Mouse (Mus musculus) brown adipose tissue, adult 24 weeks (tissue): ENCODE results near the gene Ptgir. TPM values are rescaled to one million over a fixed set of nuclear protein-coding genes. Genes with fewer than 3 reads are reported as not detected.
"Not testable (repeated sequence)": the region's sequence is repeated elsewhere in the genome, so short reads cannot be mapped to it uniquely, and the experiment has no call there.

Experiments
- H3K27ac ChIP-seq: fragments of 200-500 bp; replicated peaks from 2 replicates; pipeline ENCODE4 v1.5.1; 2012; ENCODE audit warnings: low read depth, mild to moderate bottlenecking, low read length
- H3K4me1 ChIP-seq: fragments of 200-500 bp; 2 replicates; pipeline ENCODE4 v1.6.1; 2012; ENCODE audit warnings: low read length, mixed read lengths; ENCODE audit not compliant: control insufficient read depth, insufficient read depth, insufficient read length
- H3K4me3 ChIP-seq: fragments of 200-500 bp; 2 replicates; pipeline ENCODE4 v1.5.1; 2012; ENCODE audit warnings: low read depth, mild to moderate bottlenecking, low read length, moderate library complexity; ENCODE audit not compliant: insufficient read depth
- polyA plus RNA-seq: library from polyadenylated mRNA; stranded (reverse); fragments of >200 nt; gene quantifications from 2 replicates; pipeline ENCODE4 v1.2.4, GENCODE M21; 2012; ENCODE audit not compliant: missing spikeins, insufficient read depth, insufficient read length

Ptgir gene
- polyA plus RNA-seq, 1 experiment = 1.9 TPM

GRCm38 (mm10) chr7:16949908-16950841 lies 43.9 kb downstream of the Ptgir start:
- no peaks in the 10 kb centered on the region for H3K4me1 ChIP-seq
- H3K4me3 ChIP-seq = 0 out of 2 replicates have a peak overlapping the region, but pooled peaks have one; percentile 24
- no peak overlapping the region for H3K27ac ChIP-seq

GRCm38 (mm10) chr7:16950861-16951635 lies 44.8 kb downstream of the Ptgir start:
- H3K27ac ChIP-seq = no peak overlapping the region
- no peaks in the 10 kb centered on the region for H3K4me1 ChIP-seq
- H3K4me3 ChIP-seq = no peak overlapping the region

GRCm38 (mm10) chr7:16953776-16954175 lies 47.5 kb downstream of the Ptgir start:
- H3K4me3 ChIP-seq, H3K27ac ChIP-seq: not testable (repeated sequence)

GRCm38 (mm10) chr7:16955712-16956111 lies 49.4 kb downstream of the Ptgir start:
- no peak overlapping the region for H3K4me3 ChIP-seq
- no peak overlapping the region for H3K27ac ChIP-seq
- no peaks in the 10 kb centered on the region for H3K4me1 ChIP-seq

More at GRCm38 (mm10) chr7:16953776-16954175, 47.5 kb downstream of the Ptgir start:
- H3K4me1 ChIP-seq = not testable (repeated sequence)

GRCm38 (mm10) chr7:16956410-16957265 lies 50.3 kb downstream of the Ptgir start:
- Histone ChIP-seq H3K4me3 (no peak overlapping the region), H3K4me1 (no peaks in the 10 kb centered on the region), H3K27ac (no peak overlapping the region)

- H3K4me1 ChIP-seq = no peaks in the 10 kb centered on the region
- H3K4me3 ChIP-seq = no peak within 1 kb of the TSS
- H3K27ac ChIP-seq = no peak within 1 kb of the TSS
Observed at GRCm38 (mm10) chr7:16959539-16960187, 53.4 kb downstream of the Ptgir start, which contains the start of gene Pnmal1. Pnmal1 (plus strand) TSS chr7:16959679.

Other genes with a start within 250 kb of the Ptgir start
- not detected in 2 replicates for gene Ceacam15, start 230.8 kb upstream of the Ptgir start, polyA plus RNA-seq
- not detected in 2 replicates for gene Ceacam9, start 184.6 kb upstream of the Ptgir start, polyA plus RNA-seq
- 80.6 and 87.2 TPM in 2 replicates for gene Ap2s1, start 168.1 kb upstream of the Ptgir start, polyA plus RNA-seq
- gene Slc1a5, start 125.2 kb upstream of the Ptgir start, polyA plus RNA-seq = 297 and 414 TPM in 2 replicates
- gene Strn4, start 90.6 kb upstream of the Ptgir start, polyA plus RNA-seq = 19.4 and 21.5 TPM in 2 replicates
- 8.4 and 11.1 TPM in 2 replicates for gene Fkrp, start 89.8 kb upstream of the Ptgir start, polyA plus RNA-seq
- 8.5 and 11.3 TPM in 2 replicates for gene Prkd2, start 63.6 kb upstream of the Ptgir start, polyA plus RNA-seq
- 0.79 and 2.1 TPM in 2 replicates for gene Dact3, start 31.2 kb upstream of the Ptgir start, polyA plus RNA-seq
- gene Gng8, start 14.7 kb upstream of the Ptgir start, polyA plus RNA-seq = not detected in 2 replicates
- 210 and 222 TPM in 2 replicates for gene Calm3, start 17.6 kb downstream of the Ptgir start, polyA plus RNA-seq
- not detected in 2 replicates for gene Pnmal2, start 38.2 kb downstream of the Ptgir start, polyA plus RNA-seq
- not detected in 2 replicates for gene Pnmal1, start 53.2 kb downstream of the Ptgir start, polyA plus RNA-seq
- gene Gm42372, start 76.6 kb downstream of the Ptgir start, polyA plus RNA-seq = not detected in 2 replicates
- 0.28 and 0.54 TPM in 2 replicates for gene Ccdc8, start 86.2 kb downstream of the Ptgir start, polyA plus RNA-seq
- gene Ppp5c, start 121.4 kb downstream of the Ptgir start, polyA plus RNA-seq = 36.7 and 41.0 TPM in 2 replicates
- 0.25 TPM in 1 of 2 replicates, not detected in the other for gene Hif3a, start 155.9 kb downstream of the Ptgir start, polyA plus RNA-seq
- gene Psg16, start 167.6 kb downstream of the Ptgir start, polyA plus RNA-seq = not detected in 2 replicates
- gene Ceacam3, start 243.8 kb downstream of the Ptgir start, polyA plus RNA-seq = not detected in 2 replicates